Mouse (Mus musculus): ENCODE data around the gene Heatr9. TPM values are rescaled to one million over a fixed set of nuclear protein-coding genes. Genes with fewer than 3 reads are reported as not detected.

Gene Heatr9
- polyA plus RNA-seq, 1 experiment from 2014 or later: not detected

DNA sequence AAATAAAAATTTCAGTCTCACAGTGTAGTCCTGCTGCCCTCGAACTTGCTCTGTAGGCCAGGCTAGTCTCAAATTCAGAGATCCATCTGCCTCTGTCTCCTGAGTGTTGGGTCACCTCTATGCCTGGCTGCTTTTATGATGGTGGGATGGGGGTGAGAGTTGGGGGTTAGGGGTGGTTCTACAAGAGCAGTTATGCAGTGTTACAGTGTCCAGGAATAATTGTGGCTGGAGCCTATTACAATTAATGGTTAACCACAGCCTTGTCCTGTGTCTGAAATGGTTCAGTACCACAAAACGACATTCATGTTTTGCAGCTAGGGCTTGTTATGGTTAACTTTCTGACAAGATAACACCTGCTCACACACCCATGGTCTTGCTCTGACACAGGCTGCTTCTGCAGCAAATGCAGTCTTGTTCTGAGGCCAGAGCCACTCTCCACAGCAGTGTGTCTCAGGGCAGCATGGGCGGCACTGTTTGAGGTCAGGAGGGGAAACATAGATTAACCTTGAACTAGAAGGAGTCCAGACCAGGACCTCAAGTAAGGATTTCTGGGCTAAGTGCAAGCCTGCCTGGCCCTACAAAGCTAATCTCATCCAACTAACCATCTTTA lies 16.8 kb upstream of the Heatr9 start:
- no peak overlapping the region for H3K4me3 ChIP-seq (ENCODE audit: low read depth, low read length)
- H3K4me1 ChIP-seq (ENCODE audit: control insufficient read depth, insufficient read depth, low read length): no peaks in the 10 kb centered on the region
- no peak overlapping the region for H3K4me2 ChIP-seq (ENCODE audit: low read length)
- H3K27me3 ChIP-seq (ENCODE audit: control insufficient read depth, insufficient read depth, low read depth, low read length): no peaks in the 10 kb centered on the region
- no peak for ATAC-seq
- no peaks in the 10 kb centered on the region for H3K36me3 ChIP-seq (ENCODE audit: control insufficient read depth, insufficient read depth, low read length)
- WGBS: 95% methylated on average over 3 of the region's 3 CpGs
- H3K9me3 ChIP-seq (replicated peaks; ENCODE audit: control insufficient read depth, low read length, poor library complexity, severe bottlenecking): no peaks in the 10 kb centered on the region
- no peak overlapping the region for H3K27ac ChIP-seq (ENCODE audit: low read length)
- H3K9ac ChIP-seq (ENCODE audit: low read depth, low read length): no peak overlapping the region

DNA sequence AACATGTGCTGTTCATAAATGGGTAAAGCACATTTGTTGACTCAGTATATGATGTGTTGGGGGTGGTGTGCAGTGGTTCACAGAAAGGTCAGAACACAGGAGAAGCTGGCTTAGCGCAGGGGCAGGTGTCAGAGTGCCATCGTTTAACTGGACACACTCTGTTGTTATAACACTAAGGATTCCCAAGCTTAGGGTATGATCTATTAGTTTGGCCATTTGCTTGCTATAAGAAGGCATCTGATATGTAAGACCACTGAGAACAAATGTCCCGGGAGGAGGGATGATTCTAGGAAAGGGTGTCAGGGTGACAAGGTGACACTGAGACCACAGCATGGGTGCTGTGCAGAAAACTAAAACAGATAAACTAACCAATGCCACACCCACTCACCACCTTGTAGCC lies 14.9 kb upstream of the Heatr9 start:
- Histone ChIP-seq H3K4me1 (ENCODE audit: control insufficient read depth, insufficient read depth, low read length) (no peaks in the 10 kb centered on the region), H3K4me2 (ENCODE audit: low read length) (no peak overlapping the region), H3K4me3 (ENCODE audit: low read depth, low read length) (no peak overlapping the region), H3K36me3 (ENCODE audit: control insufficient read depth, insufficient read depth, low read length) (no peaks in the 10 kb centered on the region), H3K9ac (ENCODE audit: low read depth, low read length) (no peak overlapping the region), H3K9me3 (replicated peaks; ENCODE audit: control insufficient read depth, low read length, poor library complexity, severe bottlenecking) (no peaks in the 10 kb centered on the region), H3K27me3 (ENCODE audit: control insufficient read depth, insufficient read depth, low read depth, low read length) (no peaks in the 10 kb centered on the region), H3K27ac (ENCODE audit: low read length) (no peak overlapping the region)
- ATAC-seq: no peak
- 86% methylated on average over 3 of the region's 3 CpGs for WGBS

DNA sequence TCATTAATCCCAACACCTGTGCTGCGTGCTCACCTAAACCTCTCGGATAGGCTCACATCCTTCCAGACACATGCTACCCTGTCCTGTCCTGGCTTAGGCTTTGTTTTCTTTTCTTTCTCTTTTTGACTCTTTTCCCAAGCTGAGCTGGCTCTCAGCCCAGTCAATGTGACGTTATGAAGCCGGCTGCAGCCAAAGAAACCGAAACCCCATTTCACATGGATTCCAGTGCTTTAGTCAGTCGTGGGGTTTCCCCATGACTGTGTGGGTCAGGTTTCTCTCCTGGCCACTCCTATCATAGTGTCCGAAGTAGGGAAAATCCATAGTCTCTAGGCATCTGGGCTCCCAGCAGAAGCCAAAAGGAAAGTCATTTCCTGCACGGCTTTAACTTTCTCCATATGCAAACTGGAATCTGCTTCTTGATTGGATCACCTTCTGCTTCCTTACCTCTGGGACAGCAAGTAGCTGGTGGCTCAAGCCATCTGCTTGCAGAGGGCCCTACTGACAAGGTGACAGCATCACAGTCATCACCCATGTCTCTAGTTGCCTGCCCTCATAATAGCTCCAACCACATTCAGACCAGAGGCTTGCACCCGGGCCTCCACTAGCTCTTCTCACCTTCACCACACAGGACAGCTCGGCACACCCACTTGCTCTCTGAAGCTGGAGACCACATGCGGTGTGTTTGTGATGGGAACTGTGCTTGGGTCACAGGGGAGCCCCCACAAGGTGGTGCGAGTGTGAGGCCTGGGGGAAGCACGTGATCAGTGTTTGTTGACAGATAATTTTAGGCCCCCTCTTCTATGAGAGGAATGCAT lies 12.8 kb upstream of the Heatr9 start:
- H3K4me1 ChIP-seq (ENCODE audit: control insufficient read depth, insufficient read depth, low read length): no peaks in the 10 kb centered on the region
- H3K27ac ChIP-seq (ENCODE audit: low read length): no peak overlapping the region
- WGBS: 55% methylated on average over 13 of the region's 13 CpGs
- H3K9me3 ChIP-seq (replicated peaks; ENCODE audit: control insufficient read depth, low read length, poor library complexity, severe bottlenecking): no peaks in the 10 kb centered on the region
- ATAC-seq: no peak
- H3K27me3 ChIP-seq (ENCODE audit: control insufficient read depth, insufficient read depth, low read depth, low read length): no peaks in the 10 kb centered on the region
- H3K4me2 ChIP-seq (ENCODE audit: low read length): peak overlapping the region; percentile 19; the same call in 1 of the 2 replicates
- H3K4me3 ChIP-seq (ENCODE audit: low read depth, low read length): no peak overlapping the region
- no peaks in the 10 kb centered on the region for H3K36me3 ChIP-seq (ENCODE audit: control insufficient read depth, insufficient read depth, low read length)
- H3K9ac ChIP-seq (ENCODE audit: low read depth, low read length): no peak overlapping the region

DNA sequence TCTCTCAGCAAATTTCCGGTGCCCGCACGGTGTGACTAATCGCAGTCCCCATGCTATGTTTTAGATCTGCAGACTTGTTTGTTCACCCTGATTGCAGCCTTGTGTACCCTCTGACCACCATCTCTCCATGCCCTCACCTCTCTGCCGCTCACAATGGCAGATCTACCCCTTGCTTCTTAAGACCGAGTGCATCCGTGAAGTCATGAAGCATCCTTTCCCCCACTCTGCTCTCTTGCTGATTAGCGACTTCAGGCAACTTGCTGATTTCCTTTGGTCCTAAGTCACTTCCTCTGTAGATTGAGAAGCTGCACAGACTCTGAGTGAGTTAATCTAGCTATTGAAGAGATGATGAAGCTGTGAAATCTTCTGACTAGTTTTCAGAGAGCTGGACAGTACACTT lies 12.2 kb upstream of the Heatr9 start:
- H3K27ac ChIP-seq (ENCODE audit: low read length): no peak overlapping the region
- no peak overlapping the region for H3K4me2 ChIP-seq (ENCODE audit: low read length)
- no peak overlapping the region for H3K9ac ChIP-seq (ENCODE audit: low read depth, low read length)
- 83% methylated on average over 8 of the region's 8 CpGs for WGBS
- no peaks in the 10 kb centered on the region for H3K4me1 ChIP-seq (ENCODE audit: control insufficient read depth, insufficient read depth, low read length)
- no peaks in the 10 kb centered on the region for H3K27me3 ChIP-seq (ENCODE audit: control insufficient read depth, insufficient read depth, low read depth, low read length)
- no peak overlapping the region for H3K4me3 ChIP-seq (ENCODE audit: low read depth, low read length)
- H3K36me3 ChIP-seq (ENCODE audit: control insufficient read depth, insufficient read depth, low read length): no peaks in the 10 kb centered on the region
- no peaks in the 10 kb centered on the region for H3K9me3 ChIP-seq (replicated peaks; ENCODE audit: control insufficient read depth, low read length, poor library complexity, severe bottlenecking)
- no peak for ATAC-seq

DNA sequence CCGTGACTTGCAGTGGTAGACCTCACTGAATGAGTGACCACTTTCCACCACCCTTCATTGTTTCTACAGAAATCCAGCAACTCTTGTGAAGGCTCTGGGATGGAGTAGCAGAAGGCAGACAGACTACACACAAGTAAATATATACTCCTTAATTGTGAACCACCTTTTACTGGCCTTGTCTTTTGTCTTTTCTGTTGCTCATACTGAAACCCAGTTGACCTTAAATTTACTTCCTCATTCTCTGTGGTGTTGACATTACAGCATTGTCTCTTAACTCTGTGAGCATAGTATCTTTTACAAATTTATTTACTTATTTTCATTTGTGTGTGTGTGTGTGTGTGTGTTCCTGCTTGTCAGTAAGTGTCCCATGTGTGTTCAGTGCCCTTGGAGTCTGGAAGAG lies 11.2 kb upstream of the Heatr9 start:
- no peaks in the 10 kb centered on the region for H3K27me3 ChIP-seq (ENCODE audit: control insufficient read depth, insufficient read depth, low read depth, low read length)
- ATAC-seq: no peak
- no peaks in the 10 kb centered on the region for H3K9me3 ChIP-seq (replicated peaks; ENCODE audit: control insufficient read depth, low read length, poor library complexity, severe bottlenecking)
- no peaks in the 10 kb centered on the region for H3K4me1 ChIP-seq (ENCODE audit: control insufficient read depth, insufficient read depth, low read length)
- WGBS: 89% methylated on average over 1 of the region's 1 CpGs
- no peak overlapping the region for H3K4me3 ChIP-seq (ENCODE audit: low read depth, low read length)
- no peak overlapping the region for H3K27ac ChIP-seq (ENCODE audit: low read length)
- H3K9ac ChIP-seq (ENCODE audit: low read depth, low read length): no peak overlapping the region
- H3K4me2 ChIP-seq (ENCODE audit: low read length): no peak overlapping the region
- no peaks in the 10 kb centered on the region for H3K36me3 ChIP-seq (ENCODE audit: control insufficient read depth, insufficient read depth, low read length)

DNA sequence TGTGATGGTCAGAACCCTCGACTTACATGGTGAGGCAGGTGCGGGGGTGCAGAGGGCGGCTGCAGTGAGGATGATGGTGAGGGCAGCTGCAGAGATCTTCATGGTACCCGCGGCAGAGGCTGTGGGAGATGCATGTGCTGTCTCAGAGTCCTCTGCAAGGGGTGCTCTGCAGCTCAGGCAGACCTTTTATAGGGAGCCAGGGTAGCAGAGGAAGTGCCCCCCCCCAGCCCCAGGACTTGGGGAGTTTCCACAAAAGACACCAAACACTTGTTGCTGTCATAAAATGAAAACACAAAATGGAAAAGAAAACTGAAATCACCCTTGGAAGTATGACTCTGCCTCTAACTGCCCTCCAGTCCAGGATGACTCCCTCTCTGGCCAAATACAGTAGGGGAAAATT lies 8.4 kb upstream of the Heatr9 start, which contains the start of gene Ccl5:
Gene Ccl5, minus strand, starts transcription at position 159 of the 400 bp plus-strand sequence.
- H3K9ac ChIP-seq (ENCODE audit: low read depth, low read length): no peak within 1 kb of the TSS
- H3K27me3 ChIP-seq (ENCODE audit: control insufficient read depth, insufficient read depth, low read depth, low read length): no peaks in the 10 kb centered on the region
- 87% methylated on average over 5 of the region's 5 CpGs for WGBS
- ATAC-seq: no peak
- no peaks in the 10 kb centered on the region for H3K4me1 ChIP-seq (ENCODE audit: control insufficient read depth, insufficient read depth, low read length)
- no peaks in the 10 kb centered on the region for H3K9me3 ChIP-seq (replicated peaks; ENCODE audit: control insufficient read depth, low read length, poor library complexity, severe bottlenecking)
- no peaks in the 10 kb centered on the region; the same call in 1 of the 2 replicates for H3K36me3 ChIP-seq (ENCODE audit: control insufficient read depth, insufficient read depth, low read length)
- H3K4me2 ChIP-seq (ENCODE audit: low read length): no peak within 1 kb of the TSS
- no peak within 1 kb of the TSS for H3K4me3 ChIP-seq (ENCODE audit: low read depth, low read length)
- no peak within 1 kb of the TSS for H3K27ac ChIP-seq (ENCODE audit: low read length)

DNA sequence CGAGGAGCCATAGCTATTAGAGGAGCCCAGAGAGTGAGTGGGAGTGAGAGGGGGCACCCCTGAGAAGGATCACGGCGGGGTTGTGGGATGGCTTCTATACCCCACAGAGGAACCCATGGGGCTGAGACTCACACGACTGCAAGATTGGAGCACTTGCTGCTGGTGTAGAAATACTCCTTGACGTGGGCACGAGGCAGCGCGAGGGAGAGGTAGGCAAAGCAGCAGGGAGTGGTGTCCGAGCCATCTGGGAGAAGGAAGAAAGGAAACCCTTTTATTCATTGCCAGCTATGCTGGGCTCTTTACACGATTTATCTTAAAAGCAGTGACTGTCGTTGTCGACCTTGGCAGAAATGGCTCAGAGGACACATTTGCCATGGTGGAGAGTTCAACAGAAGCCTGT lies 7.0 kb upstream of the Heatr9 start:
- Histone ChIP-seq H3K36me3 (ENCODE audit: control insufficient read depth, insufficient read depth, low read length) (no peaks in the 10 kb centered on the region; the same call in 1 of the 2 replicates), H3K27ac (ENCODE audit: low read length) (no peak overlapping the region), H3K9me3 (replicated peaks; ENCODE audit: control insufficient read depth, low read length, poor library complexity, severe bottlenecking) (no peaks in the 10 kb centered on the region), H3K4me1 (ENCODE audit: control insufficient read depth, insufficient read depth, low read length) (no peaks in the 10 kb centered on the region), H3K4me2 (ENCODE audit: low read length) (no peak overlapping the region), H3K27me3 (ENCODE audit: control insufficient read depth, insufficient read depth, low read depth, low read length) (no peaks in the 10 kb centered on the region), H3K9ac (ENCODE audit: low read depth, low read length) (no peak overlapping the region), H3K4me3 (ENCODE audit: low read depth, low read length) (no peak overlapping the region)
- ATAC-seq: no peak
- WGBS: 72% methylated on average over 12 of the region's 12 CpGs

DNA sequence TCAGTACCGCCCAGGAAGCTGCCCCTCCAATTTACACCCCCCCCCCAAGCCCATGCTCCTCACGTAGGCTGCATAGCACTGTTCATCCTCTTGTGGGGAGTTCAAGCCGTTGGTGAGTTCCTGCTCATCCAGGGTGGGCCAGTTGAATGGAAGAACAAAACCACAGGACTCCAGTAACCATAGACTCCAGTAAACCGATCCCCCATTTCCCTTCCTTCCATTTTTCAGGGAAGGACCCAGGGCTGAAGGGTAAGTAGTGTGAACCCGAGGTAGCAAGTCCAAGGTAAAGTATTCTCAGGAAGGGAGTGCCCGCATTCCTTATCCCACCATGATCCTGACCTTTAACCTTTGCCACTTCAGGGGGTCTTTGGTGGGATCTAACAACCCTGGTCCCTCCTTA lies 3.6 kb downstream of the Heatr9 start:
- ATAC-seq: no peak
- no peaks in the 10 kb centered on the region; the same call in 1 of the 2 replicates for H3K36me3 ChIP-seq (ENCODE audit: control insufficient read depth, insufficient read depth, low read length)
- no peaks in the 10 kb centered on the region for H3K27me3 ChIP-seq (ENCODE audit: control insufficient read depth, insufficient read depth, low read depth, low read length)
- H3K4me1 ChIP-seq (ENCODE audit: control insufficient read depth, insufficient read depth, low read length): no peaks in the 10 kb centered on the region
- 64% methylated on average over 6 of the region's 6 CpGs for WGBS
- no peak overlapping the region for H3K4me2 ChIP-seq (ENCODE audit: low read length)
- no peak overlapping the region for H3K4me3 ChIP-seq (ENCODE audit: low read depth, low read length)
- no peaks in the 10 kb centered on the region for H3K9me3 ChIP-seq (replicated peaks; ENCODE audit: control insufficient read depth, low read length, poor library complexity, severe bottlenecking)
- H3K27ac ChIP-seq (ENCODE audit: low read length): no peak overlapping the region
- H3K9ac ChIP-seq (ENCODE audit: low read depth, low read length): no peak overlapping the region

DNA sequence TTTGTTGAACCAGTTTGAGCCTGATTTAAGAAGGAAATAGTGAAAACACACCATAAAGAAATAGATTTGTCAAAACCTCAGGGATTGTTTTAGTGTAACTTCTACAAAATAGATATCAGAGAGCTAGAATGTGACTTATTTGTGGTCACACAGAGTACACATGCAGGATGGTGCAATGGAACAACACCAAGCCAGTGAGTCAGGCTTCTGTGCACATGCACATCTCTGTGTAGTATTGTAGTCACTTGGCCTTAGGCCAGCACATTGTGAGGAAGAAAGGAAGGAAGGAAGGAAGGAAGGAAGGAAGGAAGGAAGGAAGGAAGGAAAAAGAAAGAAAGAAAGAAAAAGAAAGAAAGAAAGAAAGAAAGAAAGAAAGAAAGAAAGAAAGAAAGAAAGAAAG lies 4.8 kb downstream of the Heatr9 start:
- H3K36me3 ChIP-seq (ENCODE audit: control insufficient read depth, insufficient read depth, low read length): no peaks in the 10 kb centered on the region; the same call in 1 of the 2 replicates
- no peak overlapping the region for H3K9ac ChIP-seq (ENCODE audit: low read depth, low read length)
- no peak for ATAC-seq
- no peaks in the 10 kb centered on the region for H3K4me1 ChIP-seq (ENCODE audit: control insufficient read depth, insufficient read depth, low read length)
- no peak overlapping the region for H3K4me2 ChIP-seq (ENCODE audit: low read length)
- no peaks in the 10 kb centered on the region for H3K9me3 ChIP-seq (replicated peaks; ENCODE audit: control insufficient read depth, low read length, poor library complexity, severe bottlenecking)
- no peak overlapping the region for H3K4me3 ChIP-seq (ENCODE audit: low read depth, low read length)
- no peaks in the 10 kb centered on the region for H3K27me3 ChIP-seq (ENCODE audit: control insufficient read depth, insufficient read depth, low read depth, low read length)
- H3K27ac ChIP-seq (ENCODE audit: low read length): no peak overlapping the region
